Mouse (Mus musculus) hindbrain, embryonic 14.5 days (tissue): Measurements from ENCODE around the gene Muc4. TPM values are rescaled to one million over a fixed set of nuclear protein-coding genes. Genes with fewer than 3 reads are reported as not detected.

Experiments used
- ATAC-seq: fragments of 200-750 bp; cut with Nextera tagmentation; 2 replicates; pipeline ENCODE4 v1.8.0; 2017; ENCODE audit warnings: moderate number of reproducible peaks, mild to moderate bottlenecking, moderate TSS enrichment, moderate library complexity; ENCODE audit not compliant: low FRiP score
- DNase-seq: peaks from one replicate; pipeline ENCODE4 v3.0.0-alpha.2; 2015; ENCODE audit warnings: low spot score
- H3K27ac ChIP-seq: fragments of 300-500 bp; sonication (generic); 2 replicates; pipeline ENCODE4 v1.5.1; 2014; ENCODE audit warnings: mild to moderate bottlenecking, moderate library complexity
- H3K27me3 ChIP-seq: fragments of 300-500 bp; sonication (generic); 2 replicates; pipeline ENCODE4 v1.6.1; 2014; ENCODE audit warnings: mild to moderate bottlenecking, low read length, mixed read lengths; ENCODE audit not compliant: control insufficient read depth, insufficient read depth
- H3K36me3 ChIP-seq: fragments of 300-500 bp; sonication (generic); replicated peaks from 2 replicates; pipeline ENCODE4 v1.6.1; 2014; ENCODE audit not compliant: control insufficient read depth, insufficient read depth
- H3K4me1 ChIP-seq: fragments of 300-500 bp; sonication (generic); replicated peaks from 2 replicates; pipeline ENCODE4 v1.6.1; 2014; ENCODE audit warnings: antibody characterized with exemption, low read length, mixed read lengths; ENCODE audit not compliant: control insufficient read depth, insufficient read depth
- H3K4me2 ChIP-seq: fragments of 300-500 bp; sonication (generic); replicated peaks from 2 replicates; pipeline ENCODE4 v1.6.1; 2014; ENCODE audit warnings: mild to moderate bottlenecking, moderate library complexity
- H3K4me3 ChIP-seq: fragments of 300-500 bp; sonication (generic); replicated peaks from 2 replicates; pipeline ENCODE4 v1.5.1; 2014; ENCODE audit warnings: mild to moderate bottlenecking, low read length
- H3K9ac ChIP-seq: fragments of 300-500 bp; sonication (generic); 2 replicates; pipeline ENCODE4 v1.6.1; 2014
- H3K9me3 ChIP-seq: fragments of 300-500 bp; sonication (generic); 2 replicates; pipeline ENCODE4 v1.6.1; 2016; ENCODE audit warnings: low read length; ENCODE audit not compliant: control insufficient read depth
- WGBS: fragments of 180-500 bp; shearing (Covaris S2); extraction: QIAGEN DNeasy Blood & Tissue Kit; methylation state at CpG from one replicate; pipeline ENCODE4 v1.1.7; 2014; 5-methylcytosine and 5-hydroxymethylcytosine counted together
- polyA plus RNA-seq: library from polyadenylated mRNA; unstranded; fragments of >200 nt; fragmentation: Nextera tagmentation; extraction: Ambion mirVana; gene quantifications from 2 replicates; pipeline ENCODE4 v1.2.1, GENCODE M21; 2014

Muc4 gene
- not detected in 2 replicates for polyA plus RNA-seq

DNA sequence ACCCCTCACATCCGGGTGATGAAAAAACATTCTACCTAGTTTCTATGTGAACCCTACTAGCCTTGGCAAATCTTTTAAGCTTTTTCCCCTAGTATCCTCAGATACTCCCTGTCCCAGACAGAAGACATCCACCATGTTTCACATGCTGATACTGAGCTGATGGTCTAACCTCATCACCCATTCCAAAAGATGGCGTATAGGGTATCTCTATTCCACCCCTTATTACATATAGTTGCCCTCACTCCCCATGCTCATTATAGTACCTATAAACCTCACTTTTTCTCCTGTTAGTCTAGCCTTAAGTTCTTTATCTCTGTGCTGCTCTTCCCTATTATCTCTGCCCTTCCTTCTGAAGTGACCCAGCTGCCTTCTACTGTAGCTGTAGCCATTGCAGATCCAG, at the start of gene Muc4:
Gene Muc4, plus strand, starts transcription at position 301 of the 400 bp plus-strand sequence.
- H3K27ac ChIP-seq: no peak within 1 kb of the TSS
- no peaks in the 10 kb centered on the region for H3K36me3 ChIP-seq
- no peak within 1 kb of the TSS for H3K4me3 ChIP-seq
- DNase-seq (no peak), ATAC-seq (no peak)
- WGBS: 96% methylated on average over 2 of the region's 2 CpGs
- H3K4me1 ChIP-seq: no peaks in the 10 kb centered on the region
- H3K9me3 ChIP-seq: peaks cover 3% of the 10 kb centered on the region; the same call in 1 of the 2 replicates
- H3K27me3 ChIP-seq: no peaks in the 10 kb centered on the region
- no peak within 1 kb of the TSS for H3K9ac ChIP-seq
- no peak within 1 kb of the TSS for H3K4me2 ChIP-seq

DNA sequence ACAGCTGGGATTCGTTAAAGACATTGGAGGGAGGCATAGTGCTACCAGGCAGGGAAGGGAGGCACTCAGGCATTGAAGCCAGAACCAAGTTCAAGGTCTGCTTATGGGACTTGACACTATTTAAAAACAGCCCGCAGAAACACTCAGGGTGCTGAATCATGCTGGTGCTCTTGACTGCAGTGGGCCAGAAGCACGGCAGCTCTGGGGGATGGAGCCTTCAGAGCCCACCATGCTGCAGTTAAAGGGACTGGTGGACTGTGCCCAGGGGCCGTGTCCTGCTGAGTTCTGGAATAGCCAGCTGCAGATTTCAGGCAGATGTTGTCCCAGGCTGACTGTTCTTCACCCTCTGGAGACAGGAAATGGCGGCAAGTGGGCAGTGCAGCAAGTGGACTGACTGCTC, 49.7 kb upstream of the Muc4 start:
- Histone ChIP-seq H3K4me1 (no peaks in the 10 kb centered on the region), H3K4me3 (no peak overlapping the region), H3K4me2 (no peak overlapping the region), H3K9me3 (no peaks in the 10 kb centered on the region), H3K9ac (no peak overlapping the region), H3K27ac (no peak overlapping the region), H3K27me3 (no peaks in the 10 kb centered on the region), H3K36me3 (peaks cover 25% of the 10 kb centered on the region)
- WGBS: 69% methylated on average over 5 of the region's 5 CpGs
- no peak for ATAC-seq
- no peak for DNase-seq

DNA sequence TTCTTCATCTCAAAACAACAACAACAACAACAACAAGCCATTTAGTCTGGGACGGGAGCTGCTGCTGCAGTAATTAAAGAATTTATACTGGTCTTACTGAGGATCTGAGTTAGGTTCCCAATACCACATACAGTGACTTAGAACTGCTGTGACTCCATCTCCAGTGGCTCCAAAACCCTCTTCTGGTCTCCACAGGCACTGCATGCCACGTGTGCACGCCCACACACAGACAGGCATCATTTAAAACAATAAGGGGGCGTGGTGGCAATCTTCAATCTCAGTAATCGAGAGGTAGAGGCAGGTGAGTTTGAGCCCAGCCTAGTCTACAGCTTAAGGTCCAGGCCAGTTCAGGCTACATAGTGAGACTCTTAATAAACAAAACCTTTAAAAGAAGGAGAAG, 48.5 kb upstream of the Muc4 start:
- Histone ChIP-seq H3K4me1 (no peaks in the 10 kb centered on the region), H3K9me3 (no peaks in the 10 kb centered on the region), H3K4me2 (no peak overlapping the region), H3K4me3 (no peak overlapping the region), H3K9ac (no peak overlapping the region), H3K27me3 (no peaks in the 10 kb centered on the region), H3K36me3 (peaks cover 13% of the 10 kb centered on the region; the same call in 1 of the 2 replicates), H3K27ac (no peak overlapping the region)
- 78% methylated on average over 5 of the region's 5 CpGs for WGBS
- DNase-seq (no peak), ATAC-seq (no peak)

DNA sequence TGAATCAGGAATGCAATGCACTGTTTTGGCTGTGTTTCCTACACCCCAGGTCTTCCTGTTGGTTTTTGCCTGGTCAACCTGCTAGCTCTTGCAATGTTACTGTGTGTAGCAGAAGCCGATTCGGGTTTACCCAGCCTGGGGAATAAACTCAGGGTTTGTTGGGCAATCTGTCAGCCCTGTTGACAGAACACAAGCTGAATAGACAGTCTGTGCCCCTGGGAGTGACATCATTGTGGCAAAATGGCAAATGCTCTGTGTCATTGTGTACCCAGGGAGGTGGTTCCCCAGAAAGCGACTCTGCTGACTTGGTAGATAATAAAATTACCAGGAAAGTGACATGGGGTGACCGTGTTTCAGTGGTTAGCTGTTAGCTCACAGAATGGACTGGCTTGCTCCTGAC, 46.9 kb upstream of the Muc4 start:
- no peak for ATAC-seq
- no peak overlapping the region for H3K4me3 ChIP-seq
- H3K27ac ChIP-seq: no peak overlapping the region
- DNase-seq: no peak
- no peaks in the 10 kb centered on the region for H3K9me3 ChIP-seq
- no peak overlapping the region for H3K9ac ChIP-seq
- 57% methylated on average over 4 of the region's 4 CpGs for WGBS
- H3K36me3 ChIP-seq: no peaks in the 10 kb centered on the region
- H3K4me2 ChIP-seq: no peak overlapping the region
- no peaks in the 10 kb centered on the region for H3K4me1 ChIP-seq
- no peaks in the 10 kb centered on the region for H3K27me3 ChIP-seq

DNA sequence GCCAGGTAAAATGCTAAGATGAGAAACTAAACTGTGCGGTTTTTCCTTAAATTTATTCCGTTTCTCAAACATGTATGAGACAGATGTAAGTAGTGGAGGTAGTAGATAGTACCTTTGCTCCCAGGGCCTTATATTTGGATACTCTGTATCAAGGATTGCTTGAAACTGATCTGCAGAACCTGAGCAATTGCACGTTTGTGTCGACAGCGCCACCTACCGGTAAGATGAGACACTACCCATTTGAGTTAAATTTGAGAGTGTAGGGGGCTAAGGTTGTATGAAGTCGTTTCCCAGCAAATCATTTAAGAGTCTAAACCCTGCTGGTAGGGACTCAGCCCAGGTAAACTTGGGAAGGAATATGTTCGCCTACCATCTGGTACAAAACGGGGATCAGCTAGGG, 46.2 kb upstream of the Muc4 start:
- Histone ChIP-seq H3K27me3 (no peaks in the 10 kb centered on the region), H3K4me2 (no peak overlapping the region), H3K9me3 (no peaks in the 10 kb centered on the region), H3K4me1 (no peaks in the 10 kb centered on the region), H3K27ac (no peak overlapping the region), H3K4me3 (no peak overlapping the region), H3K36me3 (no peaks in the 10 kb centered on the region), H3K9ac (no peak overlapping the region; the same call in 1 of the 2 replicates)
- DNase-seq (peak; percentile 84), ATAC-seq (no peak)
- WGBS: 6% methylated on average over 9 of the region's 9 CpGs

DNA sequence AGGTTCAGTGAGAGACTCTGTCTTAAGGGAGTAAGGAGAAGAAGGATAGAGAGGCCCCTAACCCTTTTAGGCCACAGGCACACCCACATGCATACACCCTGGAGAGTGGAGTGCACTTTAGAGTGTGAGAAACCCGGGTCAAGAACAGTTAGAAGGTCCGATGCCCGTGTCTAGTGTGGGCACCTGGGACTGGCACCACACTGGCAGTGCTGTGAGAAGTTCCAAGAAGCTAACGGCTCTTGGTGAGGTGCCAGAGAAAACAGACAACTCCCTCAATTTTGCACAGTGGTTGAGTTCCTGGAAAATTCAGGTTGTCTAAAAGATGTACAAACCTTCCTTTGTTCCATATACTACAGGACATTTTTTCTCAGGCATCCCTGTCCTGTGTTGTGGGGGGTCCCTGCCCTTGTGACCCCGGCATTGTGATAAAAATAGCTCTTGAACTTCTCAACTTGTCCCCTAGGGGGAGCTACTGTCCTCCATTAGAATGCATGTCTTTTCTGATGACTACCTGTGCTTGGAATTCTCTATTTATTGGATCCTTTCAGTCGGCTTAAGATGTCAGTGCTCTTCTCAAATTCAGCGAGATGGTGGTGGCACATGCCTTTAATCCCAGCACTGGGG, 38.7 kb upstream of the Muc4 start:
- Histone ChIP-seq H3K27ac (no peak overlapping the region), H3K9ac (no peak overlapping the region), H3K27me3 (no peaks in the 10 kb centered on the region), H3K36me3 (no peaks in the 10 kb centered on the region), H3K4me2 (no peak overlapping the region), H3K4me1 (no peaks in the 10 kb centered on the region), H3K9me3 (no peaks in the 10 kb centered on the region), H3K4me3 (no peak overlapping the region)
- 51% methylated on average over 7 of the region's 7 CpGs for WGBS
- ATAC-seq (no peak), DNase-seq (peak; percentile 52)

DNA sequence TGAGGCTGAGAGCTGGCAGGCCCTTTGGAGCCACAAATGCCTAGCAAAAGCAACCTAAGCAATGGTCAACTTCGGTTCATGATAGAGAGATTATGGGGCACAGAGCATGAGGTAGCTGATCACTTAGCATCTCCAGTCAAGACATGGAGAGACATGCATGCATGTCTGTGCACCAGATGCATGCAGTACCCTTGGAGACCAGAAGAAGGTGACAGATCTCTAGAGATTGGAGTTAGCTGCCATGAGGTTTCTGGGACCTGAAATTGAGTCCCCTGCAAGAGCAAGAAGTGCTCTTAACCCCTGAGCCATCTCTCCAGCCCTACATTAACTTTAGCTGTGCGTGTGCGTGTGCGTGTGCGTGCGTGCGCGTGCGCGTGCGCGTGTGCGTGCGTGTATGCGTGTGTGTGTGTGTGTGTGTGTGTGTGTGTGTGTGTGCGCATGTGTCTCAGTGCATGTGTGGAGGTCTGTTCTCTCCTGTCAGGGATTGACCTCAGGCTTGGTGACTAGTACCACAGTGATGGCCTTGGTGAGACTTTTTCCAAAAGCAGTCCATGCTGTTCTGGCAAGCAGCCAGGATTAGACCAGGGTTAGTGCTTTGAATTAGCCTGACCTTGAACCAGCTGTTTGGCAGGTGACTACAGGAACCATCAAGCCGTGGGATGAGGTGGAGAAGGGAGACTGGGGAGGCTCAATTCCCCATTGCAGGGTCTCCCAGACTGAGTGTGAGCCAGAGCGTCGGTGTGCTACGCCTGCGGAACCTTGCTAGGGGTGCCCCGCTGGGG, 37.8 kb upstream of the Muc4 start:
- Histone ChIP-seq H3K4me2 (no peak overlapping the region), H3K9me3 (no peaks in the 10 kb centered on the region), H3K27me3 (no peaks in the 10 kb centered on the region), H3K27ac (no peak overlapping the region), H3K4me1 (no peaks in the 10 kb centered on the region), H3K36me3 (no peaks in the 10 kb centered on the region), H3K4me3 (no peak overlapping the region), H3K9ac (no peak overlapping the region)
- DNase-seq (no peak), ATAC-seq (no peak)
- WGBS: 88% methylated on average over 22 of the region's 22 CpGs

DNA sequence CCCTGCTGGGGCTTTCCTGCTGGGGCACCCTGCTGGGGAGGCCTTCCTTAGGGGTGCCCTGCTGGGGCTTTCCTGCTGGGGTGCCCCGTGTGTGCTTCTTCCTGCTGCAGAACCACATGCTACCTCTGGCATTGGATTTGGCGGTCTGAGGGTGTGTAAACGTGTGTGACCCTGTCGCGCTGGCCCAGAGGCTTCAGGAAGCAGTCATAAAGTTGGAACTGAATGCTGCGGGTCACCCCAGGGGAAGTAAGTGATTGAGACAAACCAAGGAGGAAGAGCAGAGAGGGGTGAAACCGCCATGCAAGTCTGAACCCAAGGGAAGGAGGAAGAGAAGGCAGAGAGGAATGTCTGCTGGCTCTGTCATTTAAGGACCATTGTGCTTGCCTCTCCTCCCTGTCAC, 37.1 kb upstream of the Muc4 start:
- Histone ChIP-seq H3K9me3 (no peaks in the 10 kb centered on the region), H3K4me2 (no peak overlapping the region), H3K4me1 (no peaks in the 10 kb centered on the region), H3K4me3 (no peak overlapping the region), H3K27me3 (no peaks in the 10 kb centered on the region), H3K36me3 (no peaks in the 10 kb centered on the region), H3K27ac (no peak overlapping the region), H3K9ac (no peak overlapping the region)
- DNase-seq: no peak
- WGBS: 29% methylated on average over 7 of the region's 7 CpGs
- ATAC-seq: no peak

DNA sequence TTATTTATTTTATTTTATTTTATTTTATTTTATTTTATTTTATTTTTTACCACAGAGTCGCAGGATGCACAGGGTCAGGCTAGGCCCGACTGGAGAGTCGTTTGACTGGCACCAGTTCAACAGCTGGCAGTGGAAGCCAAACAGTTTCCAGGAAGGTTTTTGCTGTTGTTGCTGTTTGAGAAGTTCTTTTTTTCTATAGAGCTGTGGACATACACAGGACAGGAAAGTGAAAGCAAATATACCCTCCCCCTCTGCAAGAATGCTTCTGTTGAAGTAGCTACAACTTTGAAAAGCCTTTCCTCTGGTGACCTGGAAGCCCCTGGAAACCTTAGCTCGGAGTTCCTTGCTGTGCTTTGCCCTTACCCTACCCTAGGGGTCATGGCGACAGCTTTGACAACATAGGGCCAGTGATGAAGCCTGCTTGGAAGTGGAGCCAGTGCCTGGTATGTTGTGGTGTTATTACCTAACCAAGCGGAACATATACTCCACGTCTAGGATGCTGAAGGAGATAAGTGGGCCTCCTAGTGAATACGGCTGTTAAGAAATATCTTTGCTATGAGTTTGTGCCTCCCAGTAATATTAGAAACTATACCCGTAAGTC, 32.3 kb upstream of the Muc4 start:
- no peak overlapping the region for H3K4me2 ChIP-seq
- no peak overlapping the region for H3K27ac ChIP-seq
- no peak for ATAC-seq
- H3K9ac ChIP-seq: no peak overlapping the region
- no peak overlapping the region for H3K4me3 ChIP-seq
- DNase-seq: no peak
- H3K9me3 ChIP-seq: no peaks in the 10 kb centered on the region
- H3K4me1 ChIP-seq: no peaks in the 10 kb centered on the region
- WGBS: 70% methylated on average over 9 of the region's 9 CpGs
- no peaks in the 10 kb centered on the region for H3K27me3 ChIP-seq
- H3K36me3 ChIP-seq: no peaks in the 10 kb centered on the region
